Mouse (Mus musculus) neural tube, embryonic 14.5 days (tissue): ENCODE measurements around the gene Inpp5a. TPM values are rescaled to one million over a fixed set of nuclear protein-coding genes. Genes with fewer than 3 reads are reported as not detected.

Experiments used
- ATAC-seq: fragments of 200-750 bp; cut with Nextera tagmentation; 2 replicates; pipeline ENCODE4 v1.8.0; 2017; ENCODE audit warnings: low read depth, mild to moderate bottlenecking, moderate TSS enrichment, moderate library complexity
- H3K27ac ChIP-seq: fragments of 300-500 bp; sonication (generic); 2 replicates; pipeline ENCODE4 v1.5.1; 2014; ENCODE audit warnings: low read depth, mild to moderate bottlenecking, control low read depth, low read length, moderate library complexity, mixed read lengths
- H3K27me3 ChIP-seq: fragments of 300-500 bp; sonication (generic); 2 replicates; pipeline ENCODE4 v1.6.1; 2014; ENCODE audit warnings: low read length; ENCODE audit not compliant: control insufficient read depth, insufficient read depth
- H3K36me3 ChIP-seq: fragments of 300-500 bp; sonication (generic); 2 replicates; pipeline ENCODE4 v1.6.1; 2014; ENCODE audit warnings: low read length, mixed read lengths; ENCODE audit not compliant: control insufficient read depth, insufficient read depth
- H3K4me1 ChIP-seq: fragments of 300-500 bp; sonication (generic); 2 replicates; pipeline ENCODE4 v1.6.1; 2014; ENCODE audit warnings: low read length; ENCODE audit not compliant: control insufficient read depth, insufficient read depth
- H3K4me2 ChIP-seq: fragments of 300-500 bp; sonication (generic); 2 replicates; pipeline ENCODE4 v1.6.1; 2014; ENCODE audit warnings: mild to moderate bottlenecking, low read depth, low read length, control low read depth
- H3K4me3 ChIP-seq: fragments of 300-500 bp; sonication (generic); 2 replicates; pipeline ENCODE4 v1.5.1; 2014; ENCODE audit warnings: low read depth, low read length, control low read depth, mixed read lengths
- H3K9ac ChIP-seq: fragments of 300-500 bp; sonication (generic); replicated peaks from 2 replicates; pipeline ENCODE4 v1.6.1; 2014; ENCODE audit warnings: low read depth, mild to moderate bottlenecking, control low read depth, low read length, mixed read lengths
- H3K9me3 ChIP-seq: fragments of 300-500 bp; sonication (generic); 2 replicates; pipeline ENCODE4 v1.6.1; 2016; ENCODE audit warnings: low read length; ENCODE audit not compliant: control insufficient read depth
- WGBS: fragments of 180-500 bp; shearing (Covaris S2); extraction: QIAGEN DNeasy Blood & Tissue Kit; methylation state at CpG from one replicate; pipeline ENCODE4 v1.1.7; 2014; 5-methylcytosine and 5-hydroxymethylcytosine counted together
- polyA plus RNA-seq: library from polyadenylated mRNA; unstranded; fragments of >200 nt; fragmentation: Nextera tagmentation; extraction: Ambion mirVana; gene quantifications from 2 replicates; pipeline ENCODE4 v1.2.1, GENCODE M21; 2014

Gene Inpp5a
- polyA plus RNA-seq, 1 experiment from 2014 or later, result 25.3 TPM

- WGBS, result 71% methylated on average over 2 of the region's 2 CpGs
- H3K27ac ChIP-seq, result no peak overlapping the region
- H3K4me3 ChIP-seq, result no peak overlapping the region
- no peak overlapping the region for H3K9ac ChIP-seq
- H3K9me3 ChIP-seq, result no peaks in the 10 kb centered on the region
- H3K36me3 ChIP-seq, result no peaks in the 10 kb centered on the region
- H3K4me2 ChIP-seq, result no peak overlapping the region
- no peaks in the 10 kb centered on the region for H3K27me3 ChIP-seq
- no peak for ATAC-seq
- 0 out of 2 replicates have a peak, but pooled peaks cover 3% of the 10 kb centered on the region for H3K4me1 ChIP-seq
These were observed 79.5 kb downstream of the Inpp5a start for GRCm38 (mm10) chr7:139468440-139468839.

GRCm38 (mm10) chr7:139469457-139469856 lies 80.5 kb downstream of the Inpp5a start:
- no peak for ATAC-seq
- H3K4me2 ChIP-seq, result no peak overlapping the region
- no peaks in the 10 kb centered on the region for H3K9me3 ChIP-seq
- no peaks in the 10 kb centered on the region for H3K27me3 ChIP-seq
- WGBS, result 90% methylated on average over 4 of the region's 4 CpGs
- H3K4me1 ChIP-seq, result 0 out of 2 replicates have a peak, but pooled peaks cover 3% of the 10 kb centered on the region
- H3K36me3 ChIP-seq, result no peaks in the 10 kb centered on the region
- no peak overlapping the region for H3K4me3 ChIP-seq
- H3K9ac ChIP-seq, result no peak overlapping the region
- no peak overlapping the region for H3K27ac ChIP-seq

- Histone ChIP-seq H3K9ac (no peak overlapping the region), H3K27me3 (no peaks in the 10 kb centered on the region), H3K4me3 (no peak overlapping the region), H3K4me2 (no peak overlapping the region), H3K36me3 (no peaks in the 10 kb centered on the region), H3K4me1 (0 out of 2 replicates have a peak, but pooled peaks cover 3% of the 10 kb centered on the region), H3K9me3 (no peaks in the 10 kb centered on the region), H3K27ac (no peak overlapping the region)
- ATAC-seq, result no peak
- WGBS, result 92% methylated on average over 2 of the region's 2 CpGs
These were observed 81.6 kb downstream of the Inpp5a start for GRCm38 (mm10) chr7:139470481-139470880.

GRCm38 (mm10) chr7:139472052-139472451 lies 83.1 kb downstream of the Inpp5a start:
- H3K4me3 ChIP-seq, result no peak overlapping the region
- no peak overlapping the region for H3K4me2 ChIP-seq
- H3K4me1 ChIP-seq, result 0 out of 2 replicates have a peak, but pooled peaks cover 3% of the 10 kb centered on the region
- no peaks in the 10 kb centered on the region for H3K9me3 ChIP-seq
- no peaks in the 10 kb centered on the region for H3K36me3 ChIP-seq
- no peak overlapping the region for H3K27ac ChIP-seq
- ATAC-seq, result no peak
- no peak overlapping the region for H3K9ac ChIP-seq
- H3K27me3 ChIP-seq, result no peaks in the 10 kb centered on the region
- WGBS, result 79% methylated on average over 1 of the region's 1 CpGs

- Histone ChIP-seq H3K4me2 (no peak overlapping the region), H3K27ac (no peak overlapping the region), H3K36me3 (no peaks in the 10 kb centered on the region), H3K4me1 (0 out of 2 replicates have a peak, but pooled peaks cover 3% of the 10 kb centered on the region), H3K9ac (no peak overlapping the region), H3K9me3 (no peaks in the 10 kb centered on the region), H3K27me3 (no peaks in the 10 kb centered on the region), H3K4me3 (no peak overlapping the region)
- 37% methylated on average over 7 of the region's 7 CpGs for WGBS
- ATAC-seq, result peak; percentile 85; the same call in 1 of the 2 replicates
These were observed 84.1 kb downstream of the Inpp5a start for GRCm38 (mm10) chr7:139472865-139473549.

- no peak overlapping the region for H3K9ac ChIP-seq
- no peaks in the 10 kb centered on the region for H3K27me3 ChIP-seq
- no peak overlapping the region for H3K4me2 ChIP-seq
- H3K27ac ChIP-seq, result no peak overlapping the region
- WGBS, result 50% methylated on average over 4 of the region's 4 CpGs
- H3K4me3 ChIP-seq, result no peak overlapping the region
- H3K36me3 ChIP-seq, result no peaks in the 10 kb centered on the region
- ATAC-seq, result no peak
- H3K4me1 ChIP-seq, result no peaks in the 10 kb centered on the region
- H3K9me3 ChIP-seq, result no peaks in the 10 kb centered on the region
These were observed 87.0 kb downstream of the Inpp5a start for GRCm38 (mm10) chr7:139475896-139476295.

- Histone ChIP-seq H3K9me3 (no peaks in the 10 kb centered on the region), H3K36me3 (no peaks in the 10 kb centered on the region), H3K4me1 (no peaks in the 10 kb centered on the region), H3K9ac (no peak overlapping the region), H3K4me2 (no peak overlapping the region), H3K4me3 (no peak overlapping the region), H3K27ac (no peak overlapping the region), H3K27me3 (no peaks in the 10 kb centered on the region)
- ATAC-seq, result no peak
- 72% methylated on average over 2 of the region's 2 CpGs for WGBS
These were observed 87.8 kb downstream of the Inpp5a start for GRCm38 (mm10) chr7:139476700-139477099.

- Histone ChIP-seq H3K4me2 (no peak overlapping the region), H3K4me1 (no peaks in the 10 kb centered on the region), H3K27ac (no peak overlapping the region), H3K9ac (no peak overlapping the region), H3K36me3 (no peaks in the 10 kb centered on the region), H3K27me3 (no peaks in the 10 kb centered on the region), H3K9me3 (no peaks in the 10 kb centered on the region), H3K4me3 (no peak overlapping the region)
- 85% methylated on average over 3 of the region's 3 CpGs for WGBS
- no peak for ATAC-seq
These were observed 88.8 kb downstream of the Inpp5a start for GRCm38 (mm10) chr7:139477748-139478147.

- H3K9ac ChIP-seq, result no peak overlapping the region
- ATAC-seq, result no peak
- H3K27ac ChIP-seq, result no peak overlapping the region
- no peak overlapping the region for H3K4me2 ChIP-seq
- no peaks in the 10 kb centered on the region for H3K4me1 ChIP-seq
- WGBS, result 81% methylated on average over 1 of the region's 1 CpGs
- H3K9me3 ChIP-seq, result no peaks in the 10 kb centered on the region
- H3K27me3 ChIP-seq, result no peaks in the 10 kb centered on the region
- H3K36me3 ChIP-seq, result no peaks in the 10 kb centered on the region
- H3K4me3 ChIP-seq, result no peak overlapping the region
These were observed 90.2 kb downstream of the Inpp5a start for GRCm38 (mm10) chr7:139479077-139479476.
